Comparison of ENCODE assay signal across 9 mouse cellular contexts in genomic region chr2:8638082-8638481, GRCm38 (mm10).
DNase-seq lines count a peak whose midpoint lies in the region; ATAC-seq and TF ChIP-seq lines count a peak whose summit lies in the region.
"Had no signal": no experiment of that assay in that cellular context is flagged by ENCODE, and none has a peak within 500 bp of the region (broad histone marks: within the 10 kb centered on the region; RNA-seq: fewer than 3 reads in every experiment).

No protein-coding gene starts in this region.

- H3K9ac ChIP-seq in kidney, embryonic 16.5 days (replicated peaks; ENCODE audit: low read length): no peak overlapping the region
- no peak overlapping the region for H3K9ac ChIP-seq in neural tube, embryonic 15.5 days (replicated peaks)
- H3K9ac ChIP-seq: liver, embryonic 15.5 days had no signal

- peak; percentile 8 for DNase-seq in kidney, postnatal 10 days
- DNase-seq in Patski (ENCODE audit: low read depth, low spot score): no peak
- peak; percentile 31 for DNase-seq in embryo, embryonic 10.5 days (ENCODE audit: low spot score)
- DNase-seq in left cerebral cortex, postnatal 25 days (ENCODE audit: low spot score in 2 of 2): peak; percentile 57 to 74
- DNase-seq in spleen, postnatal 4 days (ENCODE audit: low spot score in 2 of 2): no peak

- in situ Hi-C loops in Patski (cut with MboI; ENCODE audit: low pct_unique_long_range_greater_than_20kb): no loop called here

- ATAC-seq in kidney, embryonic 16.5 days (ENCODE audit: low FRiP score, low TSS enrichment): no peak
- ATAC-seq in Patski: no peak
- no peak for ATAC-seq in neural tube, embryonic 15.5 days (ENCODE audit: low FRiP score)

- peak; percentile 33 for TF ChIP-seq CTCF in Patski (IDR thresholded peaks at IDR 0.05)

- no peaks in the 10 kb centered on the region for H3K36me3 ChIP-seq in kidney, embryonic 16.5 days (ENCODE audit: insufficient read depth, low read length)
- no peaks in the 10 kb centered on the region for H3K36me3 ChIP-seq in neural tube, embryonic 15.5 days
- H3K36me3 ChIP-seq: liver, embryonic 15.5 days had no signal

- H3K27me3 ChIP-seq in kidney, embryonic 16.5 days (ENCODE audit: insufficient read depth, low read length): no peaks in the 10 kb centered on the region
- H3K27me3 ChIP-seq in Patski: peaks cover 15% of the 10 kb centered on the region
- H3K27me3 ChIP-seq in neural tube, embryonic 15.5 days (replicated peaks): no peaks in the 10 kb centered on the region
- H3K27me3 ChIP-seq: liver, embryonic 15.5 days had no signal

- H3K4me2 ChIP-seq in kidney, embryonic 16.5 days (replicated peaks; ENCODE audit: low read depth, low read length): no peak overlapping the region
- H3K4me2 ChIP-seq in neural tube, embryonic 15.5 days: no peak overlapping the region; the same call in 1 of the 2 replicates
- H3K4me2 ChIP-seq: liver, embryonic 15.5 days had no signal

- CTCF ChIA-PET in Patski (lab: Charles Lee): no interaction called here

- H3K9me3 ChIP-seq in kidney, embryonic 16.5 days (ENCODE audit: low read length): no peaks in the 10 kb centered on the region
- H3K9me3 ChIP-seq in neural tube, embryonic 15.5 days (replicated peaks): no peaks in the 10 kb centered on the region
- H3K9me3 ChIP-seq: liver, embryonic 15.5 days had no signal

- 45% methylated on average over 7 of the region's 7 CpGs for WGBS in kidney, embryonic 16.5 days
- 50% methylated on average over 7 of the region's 7 CpGs for WGBS in neural tube, embryonic 15.5 days

- H3K4me1 ChIP-seq in kidney, embryonic 16.5 days (ENCODE audit: insufficient read depth, low read length): no peaks in the 10 kb centered on the region
- no peaks in the 10 kb centered on the region for H3K4me1 ChIP-seq in neural tube, embryonic 15.5 days
- H3K4me1 ChIP-seq: liver, embryonic 15.5 days had no signal

- H3K27ac ChIP-seq in kidney, embryonic 16.5 days (ENCODE audit: low read length): no peak overlapping the region
- no peak overlapping the region for H3K27ac ChIP-seq in neural tube, embryonic 15.5 days (replicated peaks)
- H3K27ac ChIP-seq: liver, embryonic 15.5 days had no signal

- intact Hi-C loops in left cerebral cortex, postnatal 25 days (cut with DNase I): loop anchor here (10.0 kb wide), 2 partner anchors 253 to 1243 kb away; no protein-coding TSS in a partner anchor

- no peak overlapping the region for H3K4me3 ChIP-seq in kidney, embryonic 16.5 days (ENCODE audit: low read length)
- no peak overlapping the region for H3K4me3 ChIP-seq in neural tube, embryonic 15.5 days (replicated peaks)
- H3K4me3 ChIP-seq: erythroblast, embryonic 14.5 days; liver, embryonic 15.5 days had no signal

- POLR2A ChIA-PET in Patski (lab: Charles Lee): no interaction called here

Comparison
In these comparisons a context has a peak if more than half of its experiments do, and no peak if none do; other contexts are left out.
1. DNase-seq: peak in kidney, postnatal 10 days (single experiment), embryo, embryonic 10.5 days (single experiment) and left cerebral cortex, postnatal 25 days (2 of 2); none in Patski (single experiment) and spleen, postnatal 4 days (0 of 2).